Mouse (Mus musculus) lung, adult 2 months (tissue): Measurements from ENCODE around the gene Dpf3.

Experiments used
- CTCF ChIP-seq: fragments of 200-500 bp; IDR thresholded peaks from 2 replicates; pipeline ENCODE4 v1.5.1; 2011; ENCODE audit warnings: mild to moderate bottlenecking, low read length, control low read depth; ENCODE audit not compliant: insufficient read depth
- POLR2A ChIP-seq: fragments of 200-500 bp; IDR thresholded peaks from 2 replicates; pipeline ENCODE4 v1.6.1; 2011; ENCODE audit warnings: low read depth, mild to moderate bottlenecking, control low read depth, low read length, borderline replicate concordance; ENCODE audit errors: extremely low read depth

GRCm38 (mm10) chr12:83348246-83348645 is 139.3 kb downstream of the Dpf3 start:
- TF ChIP-seq CTCF: no peak
- TF ChIP-seq POLR2A: no peak
